Comparison of ENCODE assay signal across 8 mouse cellular contexts in genomic region chr9:107768851-107769250, GRCm38 (mm10). TPM values are rescaled to one million over a fixed set of nuclear protein-coding genes. Genes with fewer than 3 reads are reported as not detected.
DNase-seq lines count a peak whose midpoint lies in the region; ATAC-seq and TF ChIP-seq lines count a peak whose summit lies in the region.

No protein-coding gene starts in this region.

- H3K9ac ChIP-seq in forebrain, embryonic 12.5 days: peak overlapping the region; percentile 99; the same call in 1 of the 2 replicates
- no peak overlapping the region for H3K9ac ChIP-seq in intestine, postnatal 0 days (ENCODE audit: low read depth, low read length)
- no peak overlapping the region for H3K9ac ChIP-seq in midbrain, embryonic 16.5 days (ENCODE audit: low read depth, low read length)

- H3K27ac ChIP-seq in forebrain, embryonic 12.5 days: no peak overlapping the region
- no peak overlapping the region for H3K27ac ChIP-seq in intestine, postnatal 0 days (ENCODE audit: low read depth, low read length)
- H3K27ac ChIP-seq in midbrain, embryonic 16.5 days (ENCODE audit: low read length): no peak overlapping the region

- no peaks in the 10 kb centered on the region for H3K27me3 ChIP-seq in forebrain, embryonic 12.5 days
- no peaks in the 10 kb centered on the region for H3K27me3 ChIP-seq in intestine, postnatal 0 days (replicated peaks; ENCODE audit: control insufficient read depth, insufficient read depth, low read length)
- no peaks in the 10 kb centered on the region for H3K27me3 ChIP-seq in midbrain, embryonic 16.5 days (ENCODE audit: control insufficient read depth, insufficient read depth, low read depth, low read length)

- no peak for ATAC-seq in forebrain, embryonic 12.5 days (ENCODE audit: low FRiP score)
- no peak for ATAC-seq in intestine, postnatal 0 days
- no peak for ATAC-seq in midbrain, embryonic 16.5 days
- ATAC-seq in granulocyte monocyte progenitor cell, adult 5-6 weeks (replicated peaks; ENCODE audit: poor library complexity, severe bottlenecking): no peak

- peak overlapping the region; percentile 66 for H3K4me2 ChIP-seq in forebrain, embryonic 12.5 days
- peak overlapping the region; percentile 65 for H3K4me2 ChIP-seq in intestine, postnatal 0 days (replicated peaks; ENCODE audit: low read depth)
- H3K4me2 ChIP-seq in midbrain, embryonic 16.5 days (ENCODE audit: low read length): peak overlapping the region; percentile 91

- WGBS in forebrain, embryonic 12.5 days: 90% methylated on average over 5 of the region's 5 CpGs
- 57% methylated on average over 5 of the region's 5 CpGs for WGBS in intestine, postnatal 0 days
- 68% methylated on average over 5 of the region's 5 CpGs for WGBS in midbrain, embryonic 16.5 days

- H3K36me3 ChIP-seq in forebrain, embryonic 12.5 days (replicated peaks): peaks cover 64% of the 10 kb centered on the region
- H3K36me3 ChIP-seq in intestine, postnatal 0 days (ENCODE audit: control insufficient read depth, insufficient read depth): peaks cover 54% of the 10 kb centered on the region
- peaks cover 31% of the 10 kb centered on the region for H3K36me3 ChIP-seq in midbrain, embryonic 16.5 days (ENCODE audit: control insufficient read depth, insufficient read depth, low read length)

- peak overlapping the region; percentile 98 for H3K4me3 ChIP-seq in forebrain, embryonic 12.5 days (replicated peaks)
- no peak overlapping the region for H3K4me3 ChIP-seq in intestine, postnatal 0 days (ENCODE audit: low read depth, low read length)
- peak overlapping the region; percentile 94 for H3K4me3 ChIP-seq in midbrain, embryonic 16.5 days (ENCODE audit: low read depth, low read length)

- H3K9me3 ChIP-seq in forebrain, embryonic 12.5 days: no peaks in the 10 kb centered on the region
- no peaks in the 10 kb centered on the region for H3K9me3 ChIP-seq in intestine, postnatal 0 days (ENCODE audit: control insufficient read depth)
- no peaks in the 10 kb centered on the region for H3K9me3 ChIP-seq in midbrain, embryonic 16.5 days (replicated peaks; ENCODE audit: control insufficient read depth, low read length, poor library complexity, severe bottlenecking)

- DNase-seq in kidney, adult 18-20 months: peak; percentile 12
- DNase-seq in kidney, postnatal 4 days: no peak
- no peak for DNase-seq in cerebellum, postnatal 4 days (ENCODE audit: low spot score in 2 of 2)
- DNase-seq in layer of hippocampus, postnatal 14 days (ENCODE audit: low spot score in 2 of 2): no peak

- H3K4me1 ChIP-seq in forebrain, embryonic 12.5 days: peaks cover 20% of the 10 kb centered on the region
- H3K4me1 ChIP-seq in intestine, postnatal 0 days (replicated peaks; ENCODE audit: control insufficient read depth, insufficient read depth, low read length): no peaks in the 10 kb centered on the region
- H3K4me1 ChIP-seq in midbrain, embryonic 16.5 days (ENCODE audit: control insufficient read depth, insufficient read depth, low read length): peaks cover 24% of the 10 kb centered on the region

- no peak for TF ChIP-seq CTCF in intestine, postnatal 0 days (IDR thresholded peaks at IDR 0.05; ENCODE audit: low read depth)

RNA-seq across cellular contexts. Expression of gene Rbm5, which starts 1.9 kb away (rescaled TPM):
- 232 and 237 TPM in 2 replicates for polyA plus RNA-seq in forebrain, embryonic 12.5 days (2016; fragmentation: Nextera tagmentation; extraction: Ambion mirVana)
- polyA plus RNA-seq in intestine, postnatal 0 days (2015; fragmentation: Nextera tagmentation; extraction: Ambion mirVana): 48.9 and 51.4 TPM in 2 replicates
- 239 and 270 TPM in 2 replicates for polyA plus RNA-seq in midbrain, embryonic 16.5 days (2015; fragmentation: Nextera tagmentation; extraction: Ambion mirVana)
- 133 and 165 TPM in 2 replicates for total RNA-seq in granulocyte monocyte progenitor cell, adult 5-6 weeks (2014; fragmentation: Nextera tagmentation)
- total RNA-seq in granulocyte monocyte progenitor cell, adult 5-6 weeks (2017): 157 and 164 TPM in 2 replicates
- total RNA-seq in layer of hippocampus, postnatal 14 days (2021): 100 to 1,000 TPM; 157 to 160 TPM

RNA-seq across cellular contexts. Expression of gene Sema3f, which starts 58.6 kb away (rescaled TPM):
- polyA plus RNA-seq in forebrain, embryonic 12.5 days (2016; fragmentation: Nextera tagmentation; extraction: Ambion mirVana): 13.2 and 15.2 TPM in 2 replicates
- 3.9 and 4.4 TPM in 2 replicates for polyA plus RNA-seq in intestine, postnatal 0 days (2015; fragmentation: Nextera tagmentation; extraction: Ambion mirVana)
- polyA plus RNA-seq in midbrain, embryonic 16.5 days (2015; fragmentation: Nextera tagmentation; extraction: Ambion mirVana): 16.6 and 19.2 TPM in 2 replicates
- 2.6 TPM in 1 of 2 replicates, not detected in the other for total RNA-seq in granulocyte monocyte progenitor cell, adult 5-6 weeks (2014; fragmentation: Nextera tagmentation)
- not detected in 2 replicates for total RNA-seq in granulocyte monocyte progenitor cell, adult 5-6 weeks (2017)
- 1 to 10 TPM; 4.3 to 4.8 TPM for total RNA-seq in layer of hippocampus, postnatal 14 days (2021)
